Mouse (Mus musculus) ES-E14 (cell line): Measurements from ENCODE around the gene Gadd45b.

Experiments
- CHD2 ChIP-seq: IDR thresholded peaks from 2 replicates; pipeline ENCODE4 v1.6.1; 2014; ENCODE audit warnings: mild to moderate bottlenecking, low read depth, low read length, inconsistent platforms
- HCFC1 ChIP-seq: IDR thresholded peaks from 2 replicates; pipeline ENCODE4 v1.6.1; 2012; ENCODE audit warnings: low read length, inconsistent platforms, borderline replicate concordance; ENCODE audit not compliant: insufficient read depth
- MAFK ChIP-seq: IDR thresholded peaks from 2 replicates; pipeline ENCODE4 v1.6.1; 2014; ENCODE audit warnings: mild to moderate bottlenecking, low read depth, low read length, inconsistent platforms; ENCODE audit not compliant: insufficient read depth
- ZC3H11A ChIP-seq: IDR thresholded peaks from 2 replicates; pipeline ENCODE4 v1.6.1; 2012; ENCODE audit warnings: low read depth, mild to moderate bottlenecking, inconsistent platforms, low read length, borderline replicate concordance
- ZNF384 ChIP-seq: IDR thresholded peaks from 2 replicates; pipeline ENCODE4 v1.6.1; 2012; ENCODE audit warnings: low read depth, low read length, inconsistent platforms

DNA sequence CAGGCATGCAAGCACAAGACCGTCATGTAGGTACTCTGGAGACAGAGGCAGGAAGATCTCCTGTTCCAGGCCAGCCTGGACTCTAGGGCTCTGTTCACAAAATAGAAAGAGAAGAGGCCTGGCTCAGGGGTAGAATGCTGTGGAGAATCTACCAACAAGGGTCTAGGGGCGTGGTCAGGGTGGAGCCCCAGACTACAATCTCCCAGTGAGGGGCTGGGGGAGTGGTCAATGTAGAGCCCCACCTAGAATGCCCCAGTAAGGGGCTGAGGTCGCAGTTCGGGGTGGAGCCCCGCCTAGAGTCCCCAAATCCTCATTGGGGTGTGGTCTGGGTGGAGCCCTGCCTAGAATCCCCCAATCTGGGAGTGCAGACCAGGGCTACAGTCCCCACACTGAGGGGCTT, 20.4 kb downstream of the Gadd45b start:
- TF ChIP-seq MAFK, result no peak
- no peak for TF ChIP-seq CHD2
- no peak for TF ChIP-seq HCFC1
- TF ChIP-seq ZNF384, result no peak
- no peak for TF ChIP-seq ZC3H11A
